Mouse (Mus musculus): ENCODE results near the gene Slc8b1. TPM values are rescaled to one million over a fixed set of nuclear protein-coding genes. Genes with fewer than 3 reads are reported as not detected.

Slc8b1 gene
- polyA plus RNA-seq, 1 experiment from 2014 or later, result 4.9 TPM

DNA sequence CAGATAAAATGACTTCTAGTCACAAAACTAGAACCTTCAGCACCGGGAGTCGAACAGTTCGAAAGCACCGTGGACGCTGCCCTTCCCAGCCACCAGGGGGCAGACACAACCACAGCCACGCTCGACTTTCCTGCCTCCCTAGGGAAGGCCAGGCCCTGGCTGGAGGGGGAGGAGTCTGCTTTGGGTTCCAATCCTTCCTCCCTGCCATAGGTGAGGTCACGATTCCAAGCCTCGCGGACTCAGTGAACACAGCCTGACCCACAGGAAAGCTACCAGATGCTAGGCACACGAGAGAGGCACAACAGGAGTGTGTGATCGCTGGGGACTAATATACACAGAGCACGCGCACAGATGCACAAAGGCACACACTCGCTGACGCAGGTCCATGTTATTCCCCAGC, 5.6 kb upstream of the Slc8b1 start:
- Histone ChIP-seq H3K27ac (replicated peaks) (no peak overlapping the region), H3K4me2 (replicated peaks; ENCODE audit: low read depth) (no peak overlapping the region), H3K4me3 (ENCODE audit: low read depth, low read length) (no peak overlapping the region), H3K36me3 (ENCODE audit: control insufficient read depth, insufficient read depth, low read length) (no peaks in the 10 kb centered on the region), H3K4me1 (replicated peaks; ENCODE audit: control insufficient read depth, insufficient read depth) (0 out of 2 replicates have a peak, but pooled peaks cover 6% of the 10 kb centered on the region), H3K9me3 (ENCODE audit: control insufficient read depth, low read length) (no peaks in the 10 kb centered on the region), H3K27me3 (ENCODE audit: control insufficient read depth, insufficient read depth, low read length) (no peaks in the 10 kb centered on the region), H3K9ac (ENCODE audit: low read length) (no peak overlapping the region; the same call in 1 of the 2 replicates)
- ATAC-seq (ENCODE audit: low FRiP score, low TSS enrichment) (peak; percentile 57), DNase-seq (ENCODE audit: low spot score) (peak; percentile 80)
- WGBS, result 20% methylated on average over 16 of the region's 16 CpGs
- TF ChIP-seq CTCF (IDR thresholded peaks at IDR 0.05; ENCODE audit: low read depth) (peak; percentile 98), EP300 (optimal IDR thresholded peaks at IDR 0.05) (no peak)

DNA sequence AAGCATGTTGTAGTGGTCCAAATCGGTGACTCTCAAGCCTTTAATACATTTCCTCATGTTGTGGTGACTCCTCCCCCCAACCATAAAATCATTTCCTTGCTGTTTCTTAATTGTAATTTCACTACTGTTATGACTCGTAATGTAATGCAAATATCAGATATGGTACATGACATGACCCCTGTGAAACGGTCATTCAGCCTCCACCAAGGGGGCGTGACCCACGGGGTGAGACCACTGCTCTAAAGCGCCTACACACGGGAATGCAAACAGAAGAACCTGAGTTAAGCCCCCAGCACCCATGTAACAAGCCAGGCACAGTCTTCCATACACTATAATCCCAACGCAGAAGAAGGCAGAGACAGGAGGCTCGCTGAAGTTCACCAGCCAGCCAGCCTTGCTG, 5.2 kb upstream of the Slc8b1 start:
- Histone ChIP-seq H3K9ac (ENCODE audit: low read length) (no peak overlapping the region), H3K4me1 (replicated peaks; ENCODE audit: control insufficient read depth, insufficient read depth) (0 out of 2 replicates have a peak, but pooled peaks cover 6% of the 10 kb centered on the region), H3K27me3 (ENCODE audit: control insufficient read depth, insufficient read depth, low read length) (no peaks in the 10 kb centered on the region), H3K4me3 (ENCODE audit: low read depth, low read length) (no peak overlapping the region), H3K4me2 (replicated peaks; ENCODE audit: low read depth) (no peak overlapping the region), H3K36me3 (ENCODE audit: control insufficient read depth, insufficient read depth, low read length) (no peaks in the 10 kb centered on the region), H3K27ac (replicated peaks) (no peak overlapping the region), H3K9me3 (ENCODE audit: control insufficient read depth, low read length) (no peaks in the 10 kb centered on the region)
- ATAC-seq (ENCODE audit: low FRiP score, low TSS enrichment), result no peak
- no peak for TF ChIP-seq CTCF (IDR thresholded peaks at IDR 0.05; ENCODE audit: low read depth)
- no peak for TF ChIP-seq EP300 (optimal IDR thresholded peaks at IDR 0.05)
- WGBS, result 55% methylated on average over 9 of the region's 9 CpGs
- no peak for DNase-seq (ENCODE audit: low spot score)

DNA sequence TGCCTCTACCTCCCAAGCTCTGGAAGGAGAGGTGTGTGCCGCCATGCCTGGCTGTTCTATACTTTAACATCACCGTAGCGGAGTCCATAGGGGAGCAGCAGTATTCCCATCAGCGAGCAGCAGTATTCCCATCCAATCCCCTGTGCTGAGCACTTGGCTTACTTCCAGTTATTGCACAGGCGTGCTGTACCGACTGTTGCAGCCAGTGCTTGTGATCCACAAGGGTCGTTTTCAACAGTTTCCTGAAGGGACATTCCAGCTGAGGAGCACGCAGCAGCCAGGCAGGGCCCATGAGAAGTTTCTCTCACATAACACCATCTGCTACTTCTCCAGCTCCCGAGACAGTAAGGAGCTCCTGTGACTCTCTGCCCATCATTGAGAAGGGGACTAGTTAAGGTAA, 4.5 kb upstream of the Slc8b1 start:
- Histone ChIP-seq H3K36me3 (ENCODE audit: control insufficient read depth, insufficient read depth, low read length) (no peaks in the 10 kb centered on the region), H3K9me3 (ENCODE audit: control insufficient read depth, low read length) (no peaks in the 10 kb centered on the region), H3K9ac (ENCODE audit: low read length) (no peak overlapping the region), H3K4me3 (ENCODE audit: low read depth, low read length) (no peak overlapping the region), H3K27ac (replicated peaks) (no peak overlapping the region), H3K4me1 (replicated peaks; ENCODE audit: control insufficient read depth, insufficient read depth) (0 out of 2 replicates have a peak, but pooled peaks cover 6% of the 10 kb centered on the region), H3K4me2 (replicated peaks; ENCODE audit: low read depth) (no peak overlapping the region), H3K27me3 (ENCODE audit: control insufficient read depth, insufficient read depth, low read length) (no peaks in the 10 kb centered on the region)
- TF ChIP-seq CTCF (IDR thresholded peaks at IDR 0.05; ENCODE audit: low read depth) (no peak), EP300 (optimal IDR thresholded peaks at IDR 0.05) (no peak)
- ATAC-seq (ENCODE audit: low FRiP score, low TSS enrichment) (no peak), DNase-seq (ENCODE audit: low spot score) (no peak)
- WGBS, result 45% methylated on average over 9 of the region's 9 CpGs

DNA sequence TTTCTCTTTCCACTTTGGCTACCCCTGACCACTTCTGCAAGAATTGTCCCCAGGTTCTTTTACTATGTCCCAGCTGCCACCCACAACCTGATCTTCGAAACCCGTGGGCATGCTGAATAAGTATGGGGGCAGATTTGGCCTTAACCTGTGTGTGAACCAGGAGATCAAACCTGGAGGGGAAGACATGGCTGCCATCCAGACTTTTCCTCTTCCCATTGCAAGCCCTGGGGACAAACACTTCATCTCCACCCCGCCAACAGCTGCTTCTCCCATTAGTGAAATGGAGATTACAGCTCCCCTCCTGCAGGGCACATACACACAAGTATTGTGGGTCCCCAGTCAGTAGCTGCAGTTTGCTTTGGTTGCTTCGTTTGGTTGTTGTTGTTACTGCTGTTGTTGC, 3.7 kb upstream of the Slc8b1 start:
- Histone ChIP-seq H3K9me3 (ENCODE audit: control insufficient read depth, low read length) (no peaks in the 10 kb centered on the region), H3K4me3 (ENCODE audit: low read depth, low read length) (no peak overlapping the region), H3K4me1 (replicated peaks; ENCODE audit: control insufficient read depth, insufficient read depth) (0 out of 2 replicates have a peak, but pooled peaks cover 2% of the 10 kb centered on the region), H3K27ac (replicated peaks) (no peak overlapping the region), H3K27me3 (ENCODE audit: control insufficient read depth, insufficient read depth, low read length) (no peaks in the 10 kb centered on the region), H3K36me3 (ENCODE audit: control insufficient read depth, insufficient read depth, low read length) (no peaks in the 10 kb centered on the region), H3K9ac (ENCODE audit: low read length) (no peak overlapping the region), H3K4me2 (replicated peaks; ENCODE audit: low read depth) (no peak overlapping the region)
- TF ChIP-seq EP300 (optimal IDR thresholded peaks at IDR 0.05) (no peak), CTCF (IDR thresholded peaks at IDR 0.05; ENCODE audit: low read depth) (no peak)
- ATAC-seq (ENCODE audit: low FRiP score, low TSS enrichment) (no peak), DNase-seq (ENCODE audit: low spot score) (no peak)
- WGBS, result 64% methylated on average over 4 of the region's 4 CpGs

DNA sequence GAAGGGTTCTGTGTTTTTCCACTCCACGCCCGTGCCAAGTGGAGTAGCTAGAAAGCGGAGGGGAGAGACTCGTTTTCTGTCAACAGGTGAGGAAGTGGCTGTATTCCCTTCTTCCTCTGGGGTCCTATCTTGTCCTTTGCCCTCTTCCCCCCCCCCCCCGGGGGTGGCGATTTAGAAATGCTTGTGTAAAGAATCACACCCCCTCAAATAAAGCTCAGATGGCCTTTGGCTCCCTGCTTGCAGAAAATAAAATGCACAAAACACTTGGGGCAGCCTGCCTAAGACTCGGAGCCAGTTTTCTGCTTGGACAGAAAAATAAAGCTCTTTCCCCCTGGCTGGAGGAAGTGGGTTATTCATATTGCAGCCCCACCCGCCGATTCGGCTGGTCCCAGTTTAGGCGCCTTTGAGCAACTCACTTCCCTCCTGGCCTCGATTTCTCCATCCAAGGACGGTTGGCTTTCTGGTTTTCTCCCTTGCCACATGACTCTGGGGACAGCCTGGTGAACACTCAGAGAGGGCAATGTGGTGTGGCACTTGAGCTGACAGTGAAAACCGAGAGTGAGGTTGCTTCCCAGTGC, 764 bp downstream of the Slc8b1 start:
- peak overlapping the region; percentile 71 for H3K4me2 ChIP-seq (replicated peaks; ENCODE audit: low read depth)
- 12% methylated on average over 14 of the region's 14 CpGs for WGBS
- H3K4me3 ChIP-seq (ENCODE audit: low read depth, low read length), result peak overlapping the region; percentile 60
- no peak for TF ChIP-seq EP300 (optimal IDR thresholded peaks at IDR 0.05)
- no peak for TF ChIP-seq CTCF (IDR thresholded peaks at IDR 0.05; ENCODE audit: low read depth)
- DNase-seq (ENCODE audit: low spot score), result no peak
- peaks cover 2% of the 10 kb centered on the region; the same call in 1 of the 2 replicates for H3K4me1 ChIP-seq (replicated peaks; ENCODE audit: control insufficient read depth, insufficient read depth)
- no peaks in the 10 kb centered on the region for H3K36me3 ChIP-seq (ENCODE audit: control insufficient read depth, insufficient read depth, low read length)
- no peaks in the 10 kb centered on the region for H3K9me3 ChIP-seq (ENCODE audit: control insufficient read depth, low read length)
- H3K27ac ChIP-seq (replicated peaks), result peak overlapping the region; percentile 45; the same call in 1 of the 2 replicates
- peak overlapping the region; percentile 67 for H3K9ac ChIP-seq (ENCODE audit: low read length)
- no peak for ATAC-seq (ENCODE audit: low FRiP score, low TSS enrichment)
- H3K27me3 ChIP-seq (ENCODE audit: control insufficient read depth, insufficient read depth, low read length), result no peaks in the 10 kb centered on the region

DNA sequence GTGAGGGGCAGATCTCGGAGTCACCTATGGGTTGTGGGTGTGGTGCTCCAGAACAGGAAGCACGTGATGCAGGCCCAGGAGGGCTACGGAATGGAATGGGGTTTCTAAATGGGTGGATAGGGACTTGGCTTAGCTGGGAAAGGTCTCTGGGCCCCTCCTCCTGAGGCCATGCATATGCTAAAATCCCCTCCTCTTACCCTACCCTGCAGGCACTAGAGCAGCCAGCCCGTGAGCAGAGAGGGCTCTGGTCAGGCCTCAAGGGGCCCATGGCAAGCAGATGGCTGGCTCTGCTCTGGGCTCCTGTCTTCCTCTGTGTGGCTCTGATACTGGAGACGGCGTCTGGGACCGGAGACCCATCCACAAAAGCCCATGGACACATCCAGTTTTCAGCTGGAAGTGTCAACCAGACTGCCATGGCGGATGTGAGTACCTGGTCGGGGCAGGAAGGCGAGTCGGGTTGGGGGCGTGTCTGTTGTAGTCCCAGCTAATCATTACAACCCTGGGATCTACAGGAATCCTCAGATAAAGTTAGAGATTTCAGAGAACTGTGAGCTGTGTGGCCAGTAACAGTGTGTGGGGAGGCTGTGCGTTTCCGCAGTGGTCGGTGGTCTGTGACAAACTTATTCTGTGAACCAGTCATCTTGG, 2.1 kb downstream of the Slc8b1 start:
- H3K36me3 ChIP-seq (ENCODE audit: control insufficient read depth, insufficient read depth, low read length), result no peaks in the 10 kb centered on the region
- H3K4me2 ChIP-seq (replicated peaks; ENCODE audit: low read depth), result no peak overlapping the region
- H3K4me3 ChIP-seq (ENCODE audit: low read depth, low read length), result no peak overlapping the region
- no peaks in the 10 kb centered on the region for H3K9me3 ChIP-seq (ENCODE audit: control insufficient read depth, low read length)
- no peak for DNase-seq (ENCODE audit: low spot score)
- no peak overlapping the region for H3K27ac ChIP-seq (replicated peaks)
- 70% methylated on average over 15 of the region's 15 CpGs for WGBS
- H3K4me1 ChIP-seq (replicated peaks; ENCODE audit: control insufficient read depth, insufficient read depth), result peaks cover 2% of the 10 kb centered on the region; the same call in 1 of the 2 replicates
- H3K27me3 ChIP-seq (ENCODE audit: control insufficient read depth, insufficient read depth, low read length), result no peaks in the 10 kb centered on the region
- no peak for ATAC-seq (ENCODE audit: low FRiP score, low TSS enrichment)
- TF ChIP-seq EP300 (optimal IDR thresholded peaks at IDR 0.05) (no peak), CTCF (IDR thresholded peaks at IDR 0.05; ENCODE audit: low read depth) (no peak)
- no peak overlapping the region for H3K9ac ChIP-seq (ENCODE audit: low read length)

All from stomach, postnatal 0 days (tissue).